Mouse (Mus musculus) neural tube, embryonic 11.5 days (tissue): ENCODE results near the gene Gm6526. TPM values are rescaled to one million over a fixed set of nuclear protein-coding genes. Genes with fewer than 3 reads are reported as not detected.

Experiments used
- polyA plus RNA-seq: library from polyadenylated mRNA; unstranded; fragments of >200 nt; fragmentation: Nextera tagmentation; extraction: Ambion mirVana; gene quantifications from 2 replicates; pipeline ENCODE4 v1.2.1, GENCODE M21; 2014

Gm6526 gene
- polyA plus RNA-seq, 1 experiment from 2014 or later: not detected

Other genes starting within 250 kb of the Gm6526 start
- gene Gm5799, start 204.3 kb upstream of the Gm6526 start, polyA plus RNA-seq: not detected in 2 replicates
- not detected in 2 replicates for gene Gm17654, start 168.7 kb upstream of the Gm6526 start, polyA plus RNA-seq
- gene Gm10375, start 139.9 kb upstream of the Gm6526 start, polyA plus RNA-seq: not detected in 2 replicates
- gene Gm8165, start 70.7 kb upstream of the Gm6526 start, polyA plus RNA-seq: not detected in 2 replicates
- 2.1 and 2.7 TPM in 2 replicates for gene Gm7324, start 50.0 kb upstream of the Gm6526 start, polyA plus RNA-seq
- gene Gm16506, start 20.4 kb upstream of the Gm6526 start, polyA plus RNA-seq: not detected in 2 replicates
- not detected in 2 replicates for gene Gm8180, start 36.9 kb downstream of the Gm6526 start, polyA plus RNA-seq
- not detected in 2 replicates for gene Ear1, start 127.7 kb downstream of the Gm6526 start, polyA plus RNA-seq
- not detected in 2 replicates for gene Ear10, start 175.7 kb downstream of the Gm6526 start, polyA plus RNA-seq
- 6.7 and 7.4 TPM in 2 replicates for gene Gm8113, start 177.5 kb downstream of the Gm6526 start, polyA plus RNA-seq
- gene Ang5, start 209.2 kb downstream of the Gm6526 start, polyA plus RNA-seq: not detected in 2 replicates